Mouse (Mus musculus) cerebellum, adult 2 months (tissue): ENCODE data around the gene Nt5c2.

ENCODE experiments used
- CTCF ChIP-seq: fragments of 200-500 bp; IDR thresholded peaks from 2 replicates; pipeline ENCODE4 v1.5.1; 2011; ENCODE audit warnings: low read depth, mild to moderate bottlenecking, control low read depth, low read length, moderate library complexity, borderline replicate concordance; ENCODE audit not compliant: insufficient read depth
- POLR2A ChIP-seq: fragments of 200-500 bp; IDR thresholded peaks from 2 replicates; pipeline ENCODE4 v1.6.1; 2011; ENCODE audit warnings: low read length, control low read depth, borderline replicate concordance; ENCODE audit not compliant: insufficient read depth

DNA sequence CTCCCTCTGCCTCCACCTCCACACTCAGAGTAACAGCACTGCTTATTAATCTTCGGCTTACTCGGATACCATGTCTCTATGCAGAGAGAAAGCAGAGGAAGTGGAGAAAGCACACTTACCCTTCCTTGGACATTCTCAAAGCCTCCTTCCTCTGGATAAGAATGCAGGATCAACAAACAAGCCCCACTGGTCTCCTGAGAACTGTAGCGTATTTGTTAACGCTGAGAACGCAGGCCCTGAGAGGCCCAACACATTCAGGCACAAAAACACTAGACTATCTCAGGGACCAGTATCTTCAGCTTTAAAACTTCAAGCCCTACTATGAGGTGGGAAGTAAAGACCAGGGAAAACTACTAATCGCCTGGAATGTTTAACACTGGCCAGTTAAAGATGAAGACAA lies 77.8 kb downstream of the Nt5c2 start:
- TF ChIP-seq POLR2A = no peak
- no peak for TF ChIP-seq CTCF
